Mouse (Mus musculus) kidney, postnatal 14 days (tissue): Measurements from ENCODE around the gene Foxr1.
A peak's percentile ranks its signal among the peaks of the same experiment; 100 is the strongest.

Experiments used
- DNase-seq: peaks from one replicate; pipeline ENCODE4 v3.0.0; 2022; ENCODE audit warnings: mixed read lengths

Foxr1 gene

GRCm38 (mm10) chr9:44440961-44441360 lies at the start of gene Foxr1:
Gene Foxr1 (minus strand): TSS chr9:44441136.
- no peak for DNase-seq

GRCm38 (mm10) chr9:44490086-44490967 lies 49.4 kb upstream of the Foxr1 start:
- peak; percentile 89 for DNase-seq

- DNase-seq = peak; percentile 63
Observed at GRCm38 (mm10) chr9:44489651-44490085, 48.7 kb upstream of the Foxr1 start.

- DNase-seq = peak; percentile 94
Observed at GRCm38 (mm10) chr9:44488855-44489381, 48.0 kb upstream of the Foxr1 start.

- peak; percentile 59 for DNase-seq
Observed at GRCm38 (mm10) chr9:44488416-44488815, 47.5 kb upstream of the Foxr1 start.

- DNase-seq = peak; percentile 89
Observed at GRCm38 (mm10) chr9:44487441-44487840, 46.5 kb upstream of the Foxr1 start.

- peak; percentile 82 for DNase-seq
Observed at GRCm38 (mm10) chr9:44486741-44487421, 45.9 kb upstream of the Foxr1 start.

GRCm38 (mm10) chr9:44486335-44486734 lies 45.4 kb upstream of the Foxr1 start:
- peak; percentile 87 for DNase-seq

- DNase-seq = peak; percentile 71
Observed at GRCm38 (mm10) chr9:44485516-44486161, 44.7 kb upstream of the Foxr1 start.

- peak; percentile 47 for DNase-seq
Observed at GRCm38 (mm10) chr9:44485105-44485515, 44.2 kb upstream of the Foxr1 start.

GRCm38 (mm10) chr9:44484311-44485104 lies 43.6 kb upstream of the Foxr1 start:
- DNase-seq = no peak

- peak; percentile 84 for DNase-seq
Observed at GRCm38 (mm10) chr9:44483510-44484044, 42.6 kb upstream of the Foxr1 start.

- no peak for DNase-seq
Observed at GRCm38 (mm10) chr9:44483041-44483509, 42.1 kb upstream of the Foxr1 start.

- peak; percentile 96 for DNase-seq
Observed at GRCm38 (mm10) chr9:44482552-44482951, 41.6 kb upstream of the Foxr1 start, which contains the start of gene Bcl9l. Gene Bcl9l (plus strand): TSS chr9:44482825.

- no peak for DNase-seq
Observed at GRCm38 (mm10) chr9:44482112-44482511, 41.2 kb upstream of the Foxr1 start.

GRCm38 (mm10) chr9:44479628-44480428 lies 38.9 kb upstream of the Foxr1 start:
- DNase-seq = peak; percentile 92

- peak; percentile 93 for DNase-seq
Observed at GRCm38 (mm10) chr9:44478959-44479605, 38.1 kb upstream of the Foxr1 start.

GRCm38 (mm10) chr9:44478229-44478921 lies 37.4 kb upstream of the Foxr1 start:
- DNase-seq = peak; percentile 86
